Mouse (Mus musculus): ENCODE measurements around the gene Snd1. TPM values are rescaled to one million over a fixed set of nuclear protein-coding genes. Genes with fewer than 3 reads are reported as not detected.

Gene Snd1
- total RNA-seq, 2 experiments from 2014 or later, result 126 TPM

DNA sequence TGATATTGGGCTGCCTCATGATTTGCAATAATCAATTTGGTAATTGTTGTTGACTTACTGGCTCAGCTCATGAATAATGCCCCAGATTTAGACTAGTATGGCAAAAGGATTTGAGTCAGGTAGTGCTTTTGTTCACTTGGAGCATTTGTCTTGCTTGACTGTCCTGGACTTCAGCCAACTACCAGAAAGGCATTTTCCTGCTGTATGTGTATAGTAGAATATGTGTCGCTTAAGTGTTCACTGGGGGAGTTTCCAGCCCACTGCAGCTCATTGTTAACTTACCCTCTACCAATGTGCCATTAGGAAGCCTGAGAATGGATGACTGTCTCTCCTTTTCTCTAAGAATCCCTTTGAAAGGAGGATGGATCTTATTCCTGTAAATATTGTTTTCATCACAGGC lies 268.6 kb downstream of the Snd1 start:
- DNase-seq (ENCODE audit: low spot score in 2 of 2), result no peak

GRCm38 (mm10) chr6:28745864-28746263 lies 270.9 kb downstream of the Snd1 start:
- no peak for DNase-seq (ENCODE audit: low spot score in 2 of 2)

DNA sequence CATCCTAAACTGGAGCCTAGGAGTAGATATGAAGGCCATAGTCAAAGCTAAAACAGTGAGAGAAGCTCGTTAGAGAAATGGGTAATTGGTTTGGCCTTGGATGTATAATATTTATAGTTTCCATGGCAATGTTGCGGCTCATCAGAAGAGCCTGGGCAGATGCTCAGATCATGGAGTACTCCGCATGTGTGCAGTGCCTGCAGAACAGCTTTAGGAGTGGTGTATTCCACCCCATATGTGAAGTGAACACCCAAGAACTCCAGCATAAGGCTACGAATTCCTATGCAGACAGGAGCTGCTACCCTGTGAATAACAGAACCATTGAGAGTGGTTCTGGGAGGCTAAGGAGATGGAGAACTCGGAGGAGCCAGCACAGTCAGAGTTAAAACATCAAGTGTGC lies 272.1 kb downstream of the Snd1 start:
- DNase-seq (ENCODE audit: low spot score in 2 of 2), result no peak

GRCm38 (mm10) chr6:28747931-28748670 lies 273.2 kb downstream of the Snd1 start:
- DNase-seq (ENCODE audit: low spot score in 2 of 2), result no peak

GRCm38 (mm10) chr6:28749224-28749623 lies 274.3 kb downstream of the Snd1 start:
- no peak for DNase-seq (ENCODE audit: low spot score in 2 of 2)

GRCm38 (mm10) chr6:28751186-28751585 lies 276.2 kb downstream of the Snd1 start:
- DNase-seq (ENCODE audit: low spot score in 2 of 2), result no peak

DNA sequence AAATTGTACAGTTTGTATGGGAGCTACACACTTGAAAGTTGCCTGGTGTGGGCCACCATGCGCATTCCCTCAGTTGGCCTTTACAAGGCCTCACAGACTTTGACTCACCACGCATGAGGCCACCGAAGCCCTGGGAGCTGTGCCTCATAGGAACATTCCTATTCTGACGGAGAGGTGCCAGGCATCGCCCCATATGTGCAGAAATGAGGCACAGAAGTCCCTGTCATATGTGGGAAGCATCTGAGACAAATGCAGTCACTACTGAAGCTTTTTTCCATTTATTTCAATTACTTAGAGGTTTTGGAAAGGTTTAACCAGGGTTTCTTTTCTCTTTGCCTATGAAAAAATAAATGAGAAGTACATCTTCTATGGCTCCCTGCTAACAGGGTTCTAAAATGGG lies 278.3 kb downstream of the Snd1 start:
- peak; percentile 41 to 52 for DNase-seq (ENCODE audit: low spot score in 2 of 2)

GRCm38 (mm10) chr6:28753681-28754080 lies 278.7 kb downstream of the Snd1 start:
- no peak for DNase-seq (ENCODE audit: low spot score in 2 of 2)

- no peak for DNase-seq (ENCODE audit: low spot score in 2 of 2)
These were observed 279.4 kb downstream of the Snd1 start for GRCm38 (mm10) chr6:28754127-28754898.

DNA sequence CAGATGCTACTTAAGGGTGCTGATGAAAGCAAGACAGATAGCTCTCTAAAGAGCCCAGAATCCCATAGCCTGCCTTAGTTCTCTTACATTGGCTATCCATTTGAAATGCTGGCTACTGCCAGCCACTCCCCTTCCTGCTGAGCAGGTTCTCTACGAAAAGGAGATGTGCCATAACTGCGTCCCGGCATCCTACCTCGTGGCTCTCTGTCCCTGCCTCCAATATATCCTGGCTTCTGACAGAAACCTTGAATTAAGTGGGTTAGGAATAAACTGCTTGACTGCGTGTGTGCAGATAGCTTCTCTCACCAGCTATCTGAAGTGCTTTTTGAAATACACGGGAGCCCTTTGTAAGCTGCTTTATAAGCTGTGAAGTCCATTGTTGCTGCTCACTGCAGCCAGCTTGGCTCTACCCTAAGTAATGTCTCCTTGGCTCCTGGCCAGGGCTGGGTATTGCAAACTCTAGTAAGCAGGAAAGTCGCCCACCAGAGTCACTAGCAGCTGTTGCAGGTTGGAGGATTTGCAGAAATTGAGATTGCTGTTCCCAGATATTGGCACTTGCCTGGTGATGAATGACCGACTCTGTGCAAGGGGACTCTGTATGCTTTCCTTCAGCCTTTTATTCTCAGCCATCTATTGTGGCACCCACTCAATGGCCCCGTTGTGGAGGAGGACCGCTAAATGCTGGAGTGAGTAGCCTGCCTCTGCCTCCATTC lies 281.5 kb downstream of the Snd1 start:
- peak; percentile 64 to 71 for DNase-seq (ENCODE audit: low spot score in 2 of 2)

GRCm38 (mm10) chr6:28758293-28758692 lies 283.4 kb downstream of the Snd1 start:
- no peak for DNase-seq (ENCODE audit: low spot score in 2 of 2)

DNA sequence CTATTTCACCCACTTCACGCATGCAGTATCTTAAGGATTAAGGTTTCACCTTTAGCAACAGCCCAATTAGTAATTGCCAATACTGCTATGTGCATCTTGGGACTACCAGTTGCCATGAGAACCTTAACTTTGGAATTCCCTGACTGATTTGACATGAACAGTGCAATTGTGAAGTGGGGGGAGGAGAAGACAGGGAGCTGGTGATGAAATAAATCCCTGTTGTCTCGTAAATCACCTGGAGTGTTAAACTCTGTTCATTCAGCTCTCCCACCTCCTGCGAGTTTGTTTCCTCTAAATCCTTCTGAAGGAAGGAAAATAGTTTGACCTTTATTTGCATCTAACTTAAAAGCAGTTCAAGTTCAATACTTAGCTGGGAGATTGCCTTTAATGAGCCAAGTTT lies 286.8 kb downstream of the Snd1 start:
- DNase-seq (ENCODE audit: low spot score in 2 of 2), result no peak

GRCm38 (mm10) chr6:28762132-28762775 lies 287.3 kb downstream of the Snd1 start:
- DNase-seq (ENCODE audit: low spot score in 2 of 2), result no peak

DNA sequence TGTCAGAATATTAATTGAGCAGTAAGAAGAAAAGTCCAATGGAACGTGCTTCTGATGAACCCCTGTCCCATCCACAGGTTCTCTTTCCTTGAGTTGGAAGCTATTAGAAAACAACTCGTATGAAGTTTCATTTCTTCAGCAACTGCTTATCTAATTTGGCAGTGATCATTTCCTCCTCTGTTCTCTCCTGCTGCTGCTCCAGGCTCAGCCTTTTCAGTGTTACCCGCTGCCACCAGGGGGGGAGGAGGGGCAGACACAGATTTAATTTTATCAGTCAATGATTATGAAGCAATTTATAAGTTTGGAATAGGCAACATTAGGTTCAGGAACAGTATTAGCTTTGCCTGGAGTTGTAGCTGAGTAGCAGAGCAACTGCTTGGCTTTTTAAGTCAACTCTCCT lies 291.7 kb downstream of the Snd1 start:
- DNase-seq (ENCODE audit: low spot score in 2 of 2), result no peak

DNA sequence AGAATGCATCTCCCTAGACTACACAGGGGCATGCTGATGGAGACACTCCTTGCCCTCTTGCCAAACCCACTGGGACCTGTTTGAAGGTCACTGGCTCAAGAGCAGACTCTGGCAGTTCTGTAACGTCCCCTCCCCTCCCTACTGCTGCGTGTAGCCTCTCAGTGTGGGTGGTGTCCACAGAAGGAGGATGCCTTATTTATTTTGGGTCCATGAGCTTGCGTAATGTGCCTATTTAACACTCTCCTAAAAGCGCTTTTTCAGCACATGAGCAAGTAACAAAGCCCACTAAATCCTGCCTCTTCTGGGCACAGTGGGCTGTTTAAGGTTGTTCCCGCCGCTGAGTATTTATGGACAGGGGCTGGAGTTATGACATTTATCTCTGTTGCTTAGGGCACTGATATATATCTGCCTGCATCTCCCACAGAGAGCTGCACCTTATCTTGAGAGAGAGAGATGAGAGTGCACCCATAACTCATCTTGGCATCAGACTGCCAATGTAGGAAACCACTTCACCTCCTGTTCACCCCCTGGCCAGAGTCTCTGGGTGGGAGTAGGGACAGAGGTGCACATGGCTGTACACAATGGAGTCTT lies 293.0 kb downstream of the Snd1 start:
- DNase-seq (ENCODE audit: low spot score in 2 of 2), result no peak

GRCm38 (mm10) chr6:28771331-28771730 lies 296.4 kb downstream of the Snd1 start:
- DNase-seq (ENCODE audit: low spot score in 2 of 2), result no peak

DNA sequence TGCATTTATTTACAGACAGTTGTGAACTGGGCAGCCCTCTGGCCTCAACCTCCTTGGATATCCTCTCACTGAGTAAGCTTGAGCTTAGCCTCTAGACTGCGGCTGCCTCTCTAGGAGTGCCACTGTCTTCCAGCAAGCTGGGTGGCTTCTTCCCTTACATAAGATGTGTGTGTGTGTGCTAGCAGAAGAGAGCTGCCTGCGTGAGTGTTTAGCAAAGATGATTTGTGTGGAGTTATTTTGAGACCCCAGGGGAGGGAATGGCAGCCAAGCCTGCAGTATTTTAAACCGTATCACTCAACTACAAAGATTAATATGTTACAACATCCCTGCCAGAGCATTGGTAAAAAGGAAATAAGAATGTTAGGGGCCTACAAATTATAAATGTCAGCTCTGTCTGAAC lies 306.8 kb downstream of the Snd1 start:
- no peak for DNase-seq (ENCODE audit: low spot score in 2 of 2)

DNA sequence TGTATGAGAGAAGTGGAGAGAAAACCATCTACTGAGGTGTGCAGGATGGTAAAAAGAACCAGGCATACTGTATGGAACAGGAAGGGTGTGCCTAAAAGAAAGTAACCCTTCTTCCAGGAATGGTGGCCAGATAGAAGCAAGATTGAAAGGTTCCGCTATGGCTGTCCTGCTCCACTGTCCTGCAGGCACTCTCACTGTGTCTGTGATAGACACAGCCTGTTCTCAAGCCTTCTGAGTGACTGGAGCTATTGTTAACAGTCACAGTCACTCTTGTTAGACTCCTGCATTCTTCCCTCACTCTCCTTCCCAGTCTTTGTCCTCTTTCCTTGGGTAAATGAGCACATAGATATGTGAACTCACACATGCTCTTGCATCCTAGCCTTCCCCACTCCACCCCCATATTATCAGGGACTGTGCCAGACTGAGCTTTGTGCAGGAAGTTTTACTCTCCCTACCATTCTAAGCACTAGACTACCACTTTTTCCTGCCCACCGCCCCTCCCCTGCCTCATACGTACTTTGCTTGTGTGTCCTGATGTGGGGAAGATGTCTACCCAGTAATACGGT lies 308.2 kb downstream of the Snd1 start:
- DNase-seq (ENCODE audit: low spot score in 2 of 2), result peak in 1 of 2 experiments; percentile 9

- no peak for DNase-seq (ENCODE audit: low spot score in 2 of 2)
These were observed 309.0 kb downstream of the Snd1 start for GRCm38 (mm10) chr6:28783953-28784352.

GRCm38 (mm10) chr6:28785770-28786169 lies 310.8 kb downstream of the Snd1 start:
- DNase-seq (ENCODE audit: low spot score in 2 of 2), result no peak

- no peak for DNase-seq (ENCODE audit: low spot score in 2 of 2)
These were observed 312.2 kb downstream of the Snd1 start for GRCm38 (mm10) chr6:28787133-28787532.

Measured in layer of hippocampus, postnatal 10 days (tissue).